Mouse (Mus musculus): ENCODE measurements at regions not wholly inside any gene's neighbourhood (a gene's known extent, or its start where the extent isn't known, plus 50 kb on each side); places are given as distances from the start of the nearest gene placed in this dataset.

- Histone ChIP-seq H3K4me3 (replicated peaks) (no peak overlapping the region), H3K27me3 (no peaks in the 10 kb centered on the region), H3K4me1 (replicated peaks) (no peaks in the 10 kb centered on the region), H3K9ac (replicated peaks) (no peak overlapping the region), H3K27ac (no peak overlapping the region), H3K4me2 (no peak overlapping the region), H3K9me3 (no peaks in the 10 kb centered on the region), H3K36me3 (no peaks in the 10 kb centered on the region)
- ATAC-seq (ENCODE audit: insufficient number of reproducible peaks, insufficient read depth, low FRiP score, low TSS enrichment, low read depth) = no peak
Observed at GRCm38 (mm10) chrX:122744496-122744895, 285.0 kb downstream of the Gm17521 start.

- H3K4me2 ChIP-seq = no peak overlapping the region
- H3K4me1 ChIP-seq (replicated peaks) = no peaks in the 10 kb centered on the region
- 6% methylated on average over 1 of the region's 1 CpGs for WGBS
- H3K9me3 ChIP-seq = no peaks in the 10 kb centered on the region
- H3K9ac ChIP-seq (replicated peaks) = no peak overlapping the region
- no peaks in the 10 kb centered on the region for H3K36me3 ChIP-seq
- H3K27ac ChIP-seq = no peak overlapping the region
- peak; percentile 59; the same call in 1 of the 2 replicates for ATAC-seq (ENCODE audit: insufficient number of reproducible peaks, insufficient read depth, low FRiP score, low TSS enrichment, low read depth)
- H3K4me3 ChIP-seq (replicated peaks) = no peak overlapping the region
- H3K27me3 ChIP-seq = no peaks in the 10 kb centered on the region
Observed at GRCm38 (mm10) chrX:122719949-122720348, 309.5 kb downstream of the Gm17521 start.

All from limb, embryonic 12.5 days (tissue).